Mouse (Mus musculus) WW6 (cell line): ENCODE data around the gene Mrpl58.

Experiments
- DNase-seq: peaks from one replicate; pipeline ENCODE4 v3.0.0-alpha.2; 2013; ENCODE audit warnings: low read depth, low spot score

Mrpl58 gene

DNA sequence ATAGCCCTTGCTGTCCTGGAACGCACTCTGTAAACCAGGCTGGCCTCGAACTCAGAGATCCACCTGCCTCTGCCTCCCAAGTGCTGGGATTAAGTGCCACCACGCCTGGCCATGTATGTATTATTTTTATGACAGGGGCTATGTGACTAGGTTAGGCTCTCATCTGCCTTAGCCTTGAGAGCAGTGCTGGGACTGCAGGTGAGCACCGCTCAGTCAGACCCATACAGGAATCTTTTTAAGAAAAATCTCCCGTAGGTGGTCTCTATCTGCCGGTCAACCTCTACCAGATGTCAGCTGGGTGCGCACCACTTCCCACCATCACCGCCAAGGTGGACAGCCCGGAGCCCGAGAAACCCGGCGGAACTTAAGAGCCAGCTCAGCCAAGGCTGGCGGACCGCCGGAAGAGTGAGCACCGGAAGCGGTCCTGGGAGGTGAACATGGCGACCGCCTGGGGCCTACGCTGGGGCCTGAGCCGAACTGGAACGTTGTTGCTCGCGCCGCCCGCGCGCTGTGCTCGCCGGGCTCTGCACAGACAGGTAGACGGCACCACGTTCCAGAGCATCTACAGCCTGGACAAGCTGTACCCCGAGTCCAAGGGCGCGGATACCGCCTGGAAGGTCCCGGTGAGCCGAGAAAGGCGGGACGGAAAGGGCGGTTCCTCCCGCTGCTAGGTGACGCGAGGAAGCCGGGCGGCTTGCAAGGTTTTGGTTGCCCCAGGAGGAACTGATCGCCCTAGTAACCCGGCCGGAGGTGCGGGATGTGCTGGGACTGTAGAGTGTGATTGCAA is at the start of gene Mrpl58:
TSS of gene Mrpl58 (plus strand) at position 415 of the 787 bp plus-strand sequence.
- DNase-seq = peak; percentile 75

GRCm38 (mm10) chr11:115354183-115354582 is 49.4 kb upstream of the Mrpl58 start:
- no peak for DNase-seq

DNA sequence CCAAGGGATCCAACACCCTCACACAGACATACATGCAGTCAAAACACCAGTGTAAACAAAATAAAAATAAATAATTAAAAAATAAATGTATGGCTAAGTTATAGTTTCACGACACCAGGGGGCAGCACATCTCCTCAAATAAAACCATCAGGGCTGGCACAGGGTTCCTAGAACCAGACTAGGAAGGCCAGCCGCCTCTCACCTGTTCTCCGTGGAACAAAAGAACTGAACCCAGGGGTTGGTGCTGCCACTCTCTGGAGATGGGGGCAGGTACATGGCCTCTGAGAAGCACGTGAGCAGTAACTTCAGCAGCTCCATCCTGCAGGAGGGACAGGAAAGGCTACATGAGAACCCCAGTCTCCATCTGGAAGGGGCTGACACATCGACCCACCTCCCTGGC is 45.1 kb upstream of the Mrpl58 start:
- no peak for DNase-seq

GRCm38 (mm10) chr11:115359293-115359692 is 44.3 kb upstream of the Mrpl58 start:
- DNase-seq = no peak

DNA sequence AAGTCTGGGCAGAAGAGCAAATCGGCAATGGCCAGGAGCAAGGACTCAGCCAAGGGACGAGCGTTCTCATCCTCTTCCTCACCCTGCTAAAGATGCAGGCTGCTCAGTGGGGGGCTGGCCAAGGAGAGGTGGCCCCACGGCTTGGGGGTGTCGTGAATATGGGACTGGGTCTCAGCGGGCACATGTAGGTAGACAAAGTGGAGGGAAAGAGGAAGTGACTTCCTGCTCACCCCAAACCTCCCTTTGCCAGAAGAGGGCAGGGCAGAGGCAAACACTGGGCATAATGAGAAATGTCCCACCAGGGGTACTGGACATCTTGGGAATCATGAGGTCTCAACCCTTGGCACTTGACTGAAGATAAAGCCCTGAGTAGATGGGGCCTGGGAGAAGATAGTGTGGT is 43.8 kb upstream of the Mrpl58 start:
- DNase-seq = no peak

- DNase-seq = no peak
Observed at GRCm38 (mm10) chr11:115364136-115364535, 39.4 kb upstream of the Mrpl58 start.

DNA sequence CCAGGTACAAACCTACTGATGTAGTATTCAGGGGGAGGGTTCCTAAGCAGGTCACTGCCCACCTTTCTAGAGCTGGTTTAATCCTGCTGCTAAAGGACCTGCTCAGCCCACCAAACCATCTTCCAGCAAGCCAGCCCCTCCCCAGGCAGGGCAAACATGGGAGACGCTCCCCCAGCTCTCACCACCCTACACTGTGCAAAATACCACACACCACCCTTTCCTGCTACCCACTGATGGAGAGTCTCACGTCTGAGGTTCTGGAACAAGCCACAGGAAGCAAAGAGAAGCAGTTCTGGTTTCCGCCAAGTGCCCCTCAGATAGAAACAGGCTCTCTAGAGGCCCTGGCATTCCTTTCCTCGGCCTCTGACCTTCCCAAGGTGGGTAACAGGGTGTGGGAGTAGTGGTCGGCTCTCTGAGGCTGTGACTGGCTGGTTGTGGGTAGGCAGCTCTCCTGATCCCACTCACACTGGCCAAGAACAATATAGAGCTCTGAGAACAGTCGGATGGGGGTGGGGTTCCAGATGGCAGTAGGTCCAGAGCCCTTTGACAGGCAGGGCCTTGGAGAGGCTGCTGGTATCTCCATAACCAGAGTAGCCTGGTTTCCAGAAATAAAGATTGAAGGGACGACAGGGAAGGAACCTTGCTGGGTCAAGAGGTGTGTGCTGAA is 37.4 kb upstream of the Mrpl58 start:
- no peak for DNase-seq

- no peak for DNase-seq
Observed at GRCm38 (mm10) chr11:115366706-115367394, 36.7 kb upstream of the Mrpl58 start.

DNA sequence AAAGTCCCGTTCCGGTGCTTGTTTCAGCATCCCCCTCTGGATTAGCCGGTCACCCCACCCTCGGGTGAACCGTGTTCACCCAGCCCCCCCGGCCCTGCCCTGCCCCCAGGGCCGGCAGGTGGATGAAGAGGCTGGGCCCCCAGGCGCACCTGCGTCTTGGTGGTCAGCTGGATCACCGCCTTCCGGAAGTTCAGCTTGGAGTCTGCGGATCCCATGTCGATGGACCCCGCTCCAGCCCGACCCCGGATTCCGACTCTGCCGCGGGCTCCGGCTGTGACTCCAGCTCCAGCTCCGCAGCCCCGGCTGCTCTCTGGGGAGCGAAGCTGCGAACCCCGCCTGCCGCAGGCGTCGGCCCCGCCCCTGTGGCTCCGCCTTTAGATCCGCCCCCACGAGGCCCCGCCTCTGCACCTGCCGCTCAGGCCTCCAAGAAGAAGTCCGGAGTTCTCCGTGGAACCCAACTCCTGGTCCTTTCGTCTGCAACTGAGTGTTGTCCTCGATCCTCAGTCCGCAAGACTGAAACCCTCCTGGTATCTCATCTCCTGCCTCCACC is 36.1 kb upstream of the Mrpl58 start, which contains the start of gene Hid1:
TSS of gene Hid1 (minus strand) at position 362 of the 550 bp plus-strand sequence.
- DNase-seq = peak; percentile 65

DNA sequence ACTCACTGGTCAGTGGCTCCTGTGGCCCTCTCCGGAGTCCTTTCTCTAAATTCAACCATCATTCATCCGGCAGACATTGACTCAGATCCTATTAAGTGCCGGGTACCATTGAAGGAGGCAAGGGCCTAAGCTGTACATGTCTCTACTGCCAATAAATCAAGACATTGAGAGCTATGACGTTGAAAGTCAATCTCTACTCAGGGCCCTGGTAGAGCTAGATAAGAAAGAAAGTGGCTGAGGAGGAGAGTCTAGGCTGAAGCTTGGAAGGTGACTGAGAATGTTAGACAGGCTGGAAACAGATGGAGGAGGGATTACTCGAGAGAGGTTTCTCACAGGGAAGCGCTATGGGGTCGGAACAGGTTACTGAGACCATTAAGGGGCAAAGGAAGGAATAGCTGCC is 33.2 kb upstream of the Mrpl58 start:
- DNase-seq = no peak

DNA sequence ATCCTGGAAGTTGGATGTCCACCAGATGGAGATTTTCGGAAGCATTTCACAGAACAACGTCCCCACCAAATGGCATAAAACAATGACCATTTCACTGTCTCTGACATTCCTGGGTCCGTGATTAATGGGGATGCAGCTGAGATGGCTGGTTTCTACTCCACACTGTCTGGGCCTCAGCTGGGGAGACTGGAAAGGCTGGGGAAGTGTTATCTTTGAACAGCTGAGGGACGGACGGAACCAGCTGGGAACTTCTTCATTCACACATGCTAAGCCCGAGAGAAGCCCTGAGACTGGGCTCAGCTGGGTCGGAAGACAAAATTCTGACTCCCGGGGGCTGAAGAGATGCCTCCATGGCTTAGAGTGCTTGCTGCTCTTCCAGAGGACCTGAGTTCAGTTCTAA is 32.2 kb upstream of the Mrpl58 start:
- DNase-seq = no peak

GRCm38 (mm10) chr11:115372015-115372414 is 31.5 kb upstream of the Mrpl58 start:
- no peak for DNase-seq

DNA sequence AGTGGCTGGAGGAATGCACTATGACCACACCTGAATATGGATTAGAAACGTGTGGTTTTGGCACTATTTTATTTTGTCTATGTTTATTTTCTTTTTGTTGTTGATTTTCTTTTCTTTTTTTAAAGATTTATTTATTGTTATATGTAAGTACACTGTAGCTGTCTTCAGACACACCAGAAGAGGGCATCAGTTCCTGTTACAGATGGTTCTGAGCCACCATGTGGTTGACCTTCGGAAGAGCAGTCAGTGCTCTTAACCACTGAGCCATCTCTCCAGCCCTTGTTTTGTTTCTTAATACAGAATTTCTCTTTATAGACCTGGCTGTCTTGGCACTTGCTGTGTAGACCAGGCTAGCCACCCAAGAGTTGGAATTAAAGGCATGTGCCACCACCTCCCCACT is 30.8 kb upstream of the Mrpl58 start:
- no peak for DNase-seq

GRCm38 (mm10) chr11:115373805-115374694 is 29.5 kb upstream of the Mrpl58 start:
- no peak for DNase-seq

DNA sequence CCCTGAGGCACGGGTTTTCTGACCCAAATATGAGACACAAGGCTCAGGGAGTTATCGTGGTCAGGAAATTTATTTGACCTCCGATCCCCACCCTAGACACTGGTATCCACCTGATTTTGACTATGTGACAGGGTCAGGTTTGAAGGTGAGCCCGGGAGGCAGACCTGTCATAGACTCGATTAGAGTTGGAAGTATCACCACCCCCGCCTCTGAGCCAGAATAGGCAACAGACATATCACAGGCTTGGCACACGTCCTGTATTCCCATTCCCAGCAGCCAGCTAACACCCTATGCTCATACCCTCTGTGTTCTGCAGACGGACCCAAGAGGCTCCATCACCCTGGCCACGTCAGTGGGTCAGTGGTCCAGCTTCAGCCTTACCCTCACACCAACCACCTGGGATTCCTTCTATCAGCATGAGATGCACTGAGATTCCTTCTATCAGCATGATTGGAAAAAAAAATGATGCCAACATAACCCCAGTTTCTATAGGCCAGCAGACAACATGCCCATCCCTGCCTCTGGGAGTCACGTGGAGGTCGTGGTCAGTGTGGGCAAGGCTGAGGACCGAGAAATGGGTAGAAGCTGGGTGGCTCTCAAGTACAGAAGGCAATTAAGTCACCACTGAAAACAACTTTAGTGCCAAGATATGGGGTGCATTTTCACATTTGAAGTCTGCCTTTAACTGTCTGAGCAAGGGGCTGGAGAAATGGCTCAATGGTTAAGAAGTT is 28.7 kb upstream of the Mrpl58 start:
- DNase-seq = no peak

DNA sequence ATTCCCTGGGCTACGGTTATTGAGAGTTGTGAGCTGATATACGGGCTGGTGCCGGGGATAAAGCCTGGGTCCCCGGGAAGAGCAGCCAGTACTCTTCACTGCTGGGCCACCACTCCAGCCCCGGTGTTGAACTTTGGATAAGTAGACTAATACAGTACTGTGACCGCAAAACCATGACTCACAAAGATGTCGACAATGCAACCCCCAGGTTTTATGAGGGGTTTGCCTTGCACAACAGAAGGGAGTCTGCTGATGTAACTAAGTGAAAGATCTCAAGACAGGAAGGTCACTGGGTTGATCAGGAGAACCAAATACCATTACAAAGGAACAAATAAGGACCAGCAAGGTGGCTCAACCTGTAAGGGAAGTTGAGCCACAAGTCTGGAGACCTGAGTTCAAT is 26.8 kb upstream of the Mrpl58 start:
- DNase-seq = no peak

DNA sequence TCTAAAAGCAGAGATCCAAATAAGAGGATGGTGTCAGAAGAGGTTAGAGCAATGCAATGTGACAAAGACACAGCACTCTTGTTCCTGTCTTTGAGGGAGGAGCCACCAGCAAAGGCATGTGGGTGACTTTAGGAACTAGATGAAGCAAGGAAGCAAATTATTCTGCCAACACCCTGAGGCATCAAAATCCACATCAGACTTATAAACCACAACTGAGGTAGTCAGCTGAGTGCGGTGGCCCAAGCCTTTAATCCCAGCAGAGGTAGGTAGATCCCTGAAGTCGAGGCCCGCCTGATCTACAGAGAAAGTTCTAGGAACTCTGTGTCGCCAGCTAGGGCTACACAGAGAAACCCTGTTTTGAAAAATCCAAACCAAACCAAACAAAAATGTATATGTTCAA is 26.3 kb upstream of the Mrpl58 start:
- DNase-seq = no peak

GRCm38 (mm10) chr11:115377854-115378253 is 25.7 kb upstream of the Mrpl58 start:
- no peak for DNase-seq

DNA sequence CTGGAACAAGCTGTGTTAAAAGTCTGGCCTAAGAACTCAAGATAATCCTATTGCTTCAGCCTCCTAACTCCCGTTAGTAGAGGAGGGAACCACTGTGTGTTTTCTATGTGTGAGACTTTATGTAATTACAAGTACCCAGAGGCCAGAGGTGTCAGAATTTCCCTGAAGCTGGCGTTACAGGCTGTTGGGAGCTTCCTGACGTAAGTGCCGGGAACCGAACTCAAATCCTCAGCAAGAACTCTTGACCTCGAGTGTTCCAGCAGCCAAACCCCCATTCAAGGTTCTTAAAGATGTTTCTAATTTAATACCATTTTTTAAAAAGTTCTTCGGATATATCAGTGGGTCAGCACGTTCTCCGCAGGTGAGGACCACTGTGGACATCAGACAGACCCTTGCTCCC is 22.3 kb upstream of the Mrpl58 start:
- no peak for DNase-seq

DNA sequence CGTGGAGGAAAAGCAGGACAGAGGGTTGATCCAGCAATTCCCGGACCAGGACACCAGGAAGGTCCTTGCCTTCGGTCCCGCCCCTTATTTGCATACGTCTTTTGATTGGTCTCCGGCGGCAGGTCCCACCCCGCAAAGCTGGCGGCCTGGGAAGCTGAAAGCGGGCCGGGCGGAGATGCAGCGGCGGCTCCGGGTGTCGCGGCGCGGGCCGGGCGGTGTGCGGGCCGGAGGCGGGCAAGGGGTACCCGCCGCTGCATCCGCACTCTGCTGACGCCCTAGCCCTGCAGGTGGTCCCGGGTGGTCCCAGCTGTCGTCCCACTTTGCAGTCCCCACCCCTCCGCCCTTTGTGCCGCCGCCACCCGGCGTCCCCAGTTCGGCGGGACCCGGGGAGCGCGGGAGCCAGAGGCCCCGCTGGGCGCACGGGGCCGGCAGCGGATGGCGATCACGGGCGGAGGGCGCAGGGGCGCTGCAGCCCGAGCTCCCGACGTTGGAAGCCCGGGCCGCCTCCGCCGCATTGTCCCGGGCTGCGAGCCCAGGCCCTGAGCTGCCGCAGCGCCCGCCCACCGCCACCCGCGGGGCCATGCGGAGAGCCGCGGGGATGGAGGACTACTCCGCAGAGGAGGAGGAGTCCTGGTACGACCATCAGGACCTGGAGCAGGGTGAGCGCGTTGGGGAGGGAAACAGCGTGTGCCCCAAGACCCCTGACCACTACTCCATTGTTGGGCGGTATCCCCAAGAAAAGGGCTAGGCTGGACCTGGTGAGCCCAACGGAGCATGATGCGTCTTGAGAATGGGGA is 21.6 kb upstream of the Mrpl58 start, which contains the start of gene Cdr2l:
TSS of gene Cdr2l (plus strand) at position 174 of the 797 bp plus-strand sequence.
- DNase-seq = peak; percentile 84
